Mouse (Mus musculus): ENCODE data around the gene Olfr504.

DNA sequence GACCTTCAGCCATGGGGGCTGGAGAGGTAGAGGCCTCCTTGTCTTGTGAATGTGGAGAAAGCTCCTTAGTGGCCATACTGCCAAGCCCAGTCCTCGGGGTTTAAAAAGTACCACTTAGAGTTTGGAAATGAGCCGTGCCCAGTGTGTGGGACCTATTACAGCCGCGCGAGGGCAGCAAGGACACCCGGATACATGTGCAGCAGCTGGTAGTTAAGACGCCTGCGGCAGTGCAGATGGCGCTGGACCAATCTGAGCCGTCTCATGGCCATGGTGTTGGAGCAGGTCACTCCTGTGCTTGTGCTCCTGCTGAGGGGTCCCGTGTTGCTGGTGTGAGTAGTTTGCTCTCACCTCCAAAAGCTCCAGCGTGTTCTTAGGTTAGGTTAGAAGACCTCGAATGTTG is 23.2 kb downstream of the Olfr504 start:
- no peak for TF ChIP-seq CTCF (IDR thresholded peaks at IDR 0.05; ENCODE audit: borderline replicate concordance, extremely low read depth, insufficient read depth, insufficient read length)
- no peak for TF ChIP-seq POLR2A (IDR thresholded peaks at IDR 0.05; ENCODE audit: borderline replicate concordance, extremely low read depth, insufficient read depth, insufficient read length, poor library complexity, severe bottlenecking)

Data from brain, embryonic 14.5 days (tissue).